Mouse (Mus musculus) urinary bladder, postnatal 36 days (tissue): ENCODE measurements around the gene Rab5if.
A peak's percentile ranks its signal among the peaks of the same experiment; 100 is the strongest.
"Not testable (repeated sequence)": the region's sequence is repeated elsewhere in the genome, so short reads cannot be mapped to it uniquely, and the experiment has no call there.

Experiments
- DNase-seq, 2 experiments: peaks; one replicate each; pipeline ENCODE4 v3.0.0; 2022; ENCODE audit warnings: low spot score in 2 of 2, mixed read lengths in 1 of 2

The Rab5if gene

GRCm38 (mm10) chr2:156853999-156854771 lies 8.7 kb upstream of the Rab5if start:
- peak; percentile 17 to 29 for DNase-seq

GRCm38 (mm10) chr2:156856311-156856710 lies 6.6 kb upstream of the Rab5if start:
- no peak for DNase-seq

- DNase-seq: no peak
Observed at GRCm38 (mm10) chr2:156857385-156857791, 5.5 kb upstream of the Rab5if start.

GRCm38 (mm10) chr2:156857835-156858234 lies 5.1 kb upstream of the Rab5if start, which contains the start of gene 4930518I15Rik:
Gene 4930518I15Rik (minus strand): TSS chr2:156857946.
- no peak for DNase-seq

GRCm38 (mm10) chr2:156858671-156859070 lies 4.3 kb upstream of the Rab5if start:
- no peak for DNase-seq

GRCm38 (mm10) chr2:156862041-156862717 lies 749 bp upstream of the Rab5if start:
- peak; percentile 16 to 23 for DNase-seq

- peak; percentile 42 to 77 for DNase-seq
Observed at GRCm38 (mm10) chr2:156863487-156864160, 696 bp downstream of the Rab5if start.

GRCm38 (mm10) chr2:156864481-156864880 lies 1.6 kb downstream of the Rab5if start:
- DNase-seq: no peak

- DNase-seq: peak in 1 of 2 experiments; percentile 58
Observed at GRCm38 (mm10) chr2:156868994-156869393, 6.1 kb downstream of the Rab5if start.

GRCm38 (mm10) chr2:156869554-156869953 lies 6.6 kb downstream of the Rab5if start:
- no peak for DNase-seq

- DNase-seq: peak in 1 of 2 experiments; percentile 56
Observed at GRCm38 (mm10) chr2:156870519-156870918, 7.6 kb downstream of the Rab5if start.

GRCm38 (mm10) chr2:156873629-156874028 lies 10.7 kb downstream of the Rab5if start:
- DNase-seq: peak; percentile 12 to 17

GRCm38 (mm10) chr2:156874047-156874759 lies 11.3 kb downstream of the Rab5if start:
- DNase-seq: no peak

GRCm38 (mm10) chr2:156874760-156875510 lies 12.0 kb downstream of the Rab5if start:
- no peak for DNase-seq

- no peak for DNase-seq
Observed at GRCm38 (mm10) chr2:156877726-156878125, 14.8 kb downstream of the Rab5if start.

GRCm38 (mm10) chr2:156879541-156879940 lies 16.6 kb downstream of the Rab5if start:
- peak in 1 of 2 experiments; percentile 13 for DNase-seq

- no peak for DNase-seq
Observed at GRCm38 (mm10) chr2:156882431-156883001, 19.6 kb downstream of the Rab5if start.

GRCm38 (mm10) chr2:156884396-156885211 lies 21.7 kb downstream of the Rab5if start:
- no peak for DNase-seq

- not testable (repeated sequence) for DNase-seq
Observed at GRCm38 (mm10) chr2:156885666-156886065, 22.7 kb downstream of the Rab5if start.
